Mouse (Mus musculus): ENCODE data around the gene Flg. TPM values are rescaled to one million over a fixed set of nuclear protein-coding genes. Genes with fewer than 3 reads are reported as not detected.

Gene Flg
- polyA plus RNA-seq (2015; fragmentation: Nextera tagmentation; extraction: Ambion mirVana), result 0.04 and 0.06 TPM in 2 replicates

DNA sequence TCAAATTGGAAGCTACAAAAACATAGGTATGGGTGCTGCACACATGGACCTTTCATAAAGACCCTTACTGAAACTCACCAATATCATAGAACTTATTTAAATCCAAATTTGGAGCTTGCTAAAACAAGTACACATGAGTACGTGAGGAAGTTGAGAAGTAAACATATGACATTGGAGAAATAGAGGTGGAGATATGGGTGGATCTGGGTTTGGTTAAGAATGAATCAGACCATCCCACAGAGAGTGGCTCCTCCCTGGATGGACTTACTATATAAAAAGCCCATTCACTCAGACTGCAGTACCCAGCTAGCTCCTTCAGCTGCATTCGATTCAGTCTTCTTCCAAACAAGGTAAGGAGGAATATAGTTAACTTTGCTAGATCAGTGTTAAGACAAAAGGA lies at the start of gene Flg:
Gene Flg, plus strand, starts transcription at position 301 of the 400 bp plus-strand sequence.
- no peak for ATAC-seq (replicated peaks; ENCODE audit: low FRiP score)
- no peaks in the 10 kb centered on the region for H3K36me3 ChIP-seq
- WGBS, result 88% methylated on average over 2 of the region's 2 CpGs
- no peak within 1 kb of the TSS for H3K27ac ChIP-seq
- no peak within 1 kb of the TSS for H3K9ac ChIP-seq
- no peaks in the 10 kb centered on the region for H3K4me1 ChIP-seq
- no peaks in the 10 kb centered on the region for H3K27me3 ChIP-seq
- H3K4me2 ChIP-seq, result no peak within 1 kb of the TSS
- H3K9me3 ChIP-seq (replicated peaks), result no peaks in the 10 kb centered on the region
- H3K4me3 ChIP-seq (replicated peaks), result no peak within 1 kb of the TSS

DNA sequence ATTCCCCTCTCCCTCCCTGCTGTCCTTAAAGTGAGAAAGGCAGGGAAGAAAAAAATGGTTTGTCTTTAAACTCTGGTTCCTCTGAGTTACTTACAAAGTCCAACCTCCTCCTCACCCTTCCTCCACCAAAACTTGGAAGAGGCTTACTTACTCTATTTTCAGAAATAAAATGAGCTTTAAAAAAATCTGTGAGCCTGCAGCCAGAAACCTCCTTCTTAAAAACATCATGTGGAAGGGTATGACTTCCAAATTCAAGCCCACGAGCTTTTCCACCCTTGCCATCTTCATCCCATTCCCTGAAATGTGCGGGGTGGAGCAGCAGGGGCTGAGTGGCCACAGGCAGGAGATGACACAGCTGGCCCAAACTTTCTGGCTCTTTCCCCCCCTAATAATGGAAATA lies 24.2 kb downstream of the Flg start:
- Histone ChIP-seq H3K27ac (no peak overlapping the region), H3K27me3 (no peaks in the 10 kb centered on the region), H3K36me3 (no peaks in the 10 kb centered on the region), H3K9me3 (replicated peaks) (no peaks in the 10 kb centered on the region), H3K4me3 (replicated peaks) (no peak overlapping the region), H3K4me2 (no peak overlapping the region), H3K9ac (no peak overlapping the region), H3K4me1 (no peaks in the 10 kb centered on the region)
- ATAC-seq (replicated peaks; ENCODE audit: low FRiP score), result no peak
- WGBS, result 74% methylated on average over 2 of the region's 2 CpGs

DNA sequence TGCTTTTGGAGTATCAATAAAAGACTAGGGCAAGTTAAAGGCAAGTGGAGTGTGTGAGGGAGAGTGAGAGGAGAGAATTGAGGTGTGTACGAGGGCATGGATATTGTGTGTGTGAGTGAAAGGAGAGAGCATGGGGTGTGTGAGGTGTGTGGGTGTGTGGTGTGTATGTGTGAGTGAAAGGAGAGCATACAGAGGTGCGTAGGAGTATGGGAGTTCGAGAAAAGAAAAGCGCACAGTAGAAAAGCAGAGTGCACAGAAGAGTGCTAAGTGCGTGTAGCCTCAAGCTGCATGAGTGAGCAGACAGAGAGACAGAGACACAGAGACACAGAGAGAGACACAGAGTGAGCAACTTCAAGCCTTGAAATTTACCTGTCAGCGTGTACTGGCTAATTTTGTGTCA lies 26.5 kb downstream of the Flg start:
- Histone ChIP-seq H3K9ac (no peak overlapping the region), H3K4me2 (no peak overlapping the region), H3K9me3 (replicated peaks) (no peaks in the 10 kb centered on the region), H3K4me3 (replicated peaks) (no peak overlapping the region), H3K4me1 (no peaks in the 10 kb centered on the region), H3K27ac (no peak overlapping the region), H3K27me3 (no peaks in the 10 kb centered on the region), H3K36me3 (no peaks in the 10 kb centered on the region)
- ATAC-seq (replicated peaks; ENCODE audit: low FRiP score), result no peak
- 77% methylated on average over 6 of the region's 6 CpGs for WGBS

DNA sequence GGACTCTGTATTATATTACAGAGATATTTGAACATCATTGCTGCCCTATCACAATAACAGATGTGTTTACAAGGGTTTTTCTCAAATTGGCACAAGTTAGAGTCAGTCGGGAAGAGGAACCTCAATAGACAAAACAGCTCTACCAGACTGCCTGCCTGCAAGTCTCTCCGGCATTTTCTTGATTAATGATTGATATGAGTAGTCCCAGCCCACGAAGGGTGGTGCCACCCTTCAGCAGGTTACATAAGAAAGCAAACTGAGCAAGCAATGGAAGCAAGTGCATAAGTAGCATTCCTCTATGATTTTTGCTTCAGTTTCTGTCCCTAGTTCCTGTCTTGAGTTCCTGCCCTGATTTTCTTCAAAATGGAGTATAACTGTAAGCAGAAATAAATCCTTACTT lies 28.6 kb downstream of the Flg start:
- WGBS, result 59% methylated on average over 3 of the region's 3 CpGs

DNA sequence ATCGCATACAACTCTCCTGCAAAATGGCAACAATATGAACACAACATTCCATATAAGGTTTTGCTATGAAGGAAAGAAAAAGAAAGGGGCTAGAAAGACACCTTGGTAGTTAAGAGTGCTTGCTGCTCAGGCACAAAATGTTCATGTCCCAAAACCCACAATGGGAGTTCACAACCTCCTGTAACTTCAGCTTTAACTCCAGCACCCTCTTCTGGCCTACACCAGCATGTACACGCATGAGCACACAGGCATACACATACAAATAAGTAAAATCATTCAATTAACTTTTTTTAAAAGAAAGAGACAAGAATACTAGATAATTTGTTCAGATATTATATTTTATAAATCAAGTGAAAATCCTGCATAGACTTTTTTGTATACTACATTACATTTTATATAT lies 32.8 kb downstream of the Flg start:
- Histone ChIP-seq H3K9ac (no peak overlapping the region), H3K27ac (no peak overlapping the region), H3K4me1 (no peaks in the 10 kb centered on the region), H3K4me2 (no peak overlapping the region), H3K4me3 (replicated peaks) (no peak overlapping the region), H3K36me3 (no peaks in the 10 kb centered on the region), H3K9me3 (replicated peaks) (no peaks in the 10 kb centered on the region), H3K27me3 (no peaks in the 10 kb centered on the region)
- no peak for ATAC-seq (replicated peaks; ENCODE audit: low FRiP score)
- 80% methylated on average over 2 of the region's 2 CpGs for WGBS

More for the DNA sequence above, 28.6 kb downstream of the Flg start:
- no peak overlapping the region for H3K27ac ChIP-seq
- no peak overlapping the region for H3K9ac ChIP-seq
- no peaks in the 10 kb centered on the region for H3K36me3 ChIP-seq
- no peak overlapping the region for H3K4me3 ChIP-seq (replicated peaks)
- H3K4me1 ChIP-seq, result no peaks in the 10 kb centered on the region
- no peak overlapping the region for H3K4me2 ChIP-seq
- ATAC-seq (replicated peaks; ENCODE audit: low FRiP score), result no peak
- no peaks in the 10 kb centered on the region for H3K27me3 ChIP-seq
- no peaks in the 10 kb centered on the region for H3K9me3 ChIP-seq (replicated peaks)

DNA sequence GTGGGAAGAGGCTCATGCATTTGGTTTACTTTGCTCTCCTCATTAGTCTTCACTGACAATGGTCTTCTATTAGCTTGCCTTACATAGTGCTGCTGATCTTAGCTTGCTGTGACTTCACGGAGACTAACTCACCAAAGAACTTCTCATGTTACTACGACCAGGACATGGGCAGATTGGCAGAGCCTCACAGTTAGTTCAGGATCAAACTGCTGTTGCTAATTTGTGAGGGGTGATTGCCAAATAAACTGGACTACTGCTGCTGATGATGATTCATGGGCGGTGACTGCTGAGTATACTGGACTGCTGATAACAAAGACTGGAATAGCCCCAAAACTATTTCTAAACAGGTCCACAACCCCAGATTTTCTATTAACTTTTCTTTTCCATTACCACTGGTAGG lies 38.0 kb downstream of the Flg start:
- no peaks in the 10 kb centered on the region for H3K4me1 ChIP-seq
- H3K4me3 ChIP-seq (replicated peaks), result no peak overlapping the region
- no peak overlapping the region for H3K4me2 ChIP-seq
- H3K27ac ChIP-seq, result no peak overlapping the region
- no peaks in the 10 kb centered on the region for H3K27me3 ChIP-seq
- WGBS, result 58% methylated on average over 3 of the region's 3 CpGs
- no peak for ATAC-seq (replicated peaks; ENCODE audit: low FRiP score)
- H3K9me3 ChIP-seq (replicated peaks), result no peaks in the 10 kb centered on the region
- H3K9ac ChIP-seq, result no peak overlapping the region
- no peaks in the 10 kb centered on the region for H3K36me3 ChIP-seq

DNA sequence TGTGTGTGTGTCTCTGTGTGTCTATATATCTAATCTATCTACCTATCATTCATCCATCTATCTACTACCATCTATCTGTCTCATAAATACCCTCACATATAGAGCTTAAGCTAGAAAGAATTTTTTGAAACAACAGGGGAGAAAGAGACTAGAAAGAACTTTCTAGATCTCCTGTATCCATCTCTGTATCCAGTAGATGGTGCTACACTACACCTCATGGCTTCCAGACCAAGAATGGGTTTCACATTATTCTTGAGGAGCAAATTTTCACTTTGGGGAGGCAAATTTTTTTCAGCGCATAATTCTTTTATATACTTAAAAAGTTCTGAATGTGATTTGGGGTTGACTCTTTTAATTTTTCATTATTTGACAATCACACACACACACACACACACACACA lies 41.1 kb downstream of the Flg start:
- Histone ChIP-seq H3K4me2 (no peak overlapping the region), H3K9me3 (replicated peaks) (no peaks in the 10 kb centered on the region), H3K36me3 (no peaks in the 10 kb centered on the region), H3K9ac (no peak overlapping the region), H3K4me3 (replicated peaks) (no peak overlapping the region), H3K27ac (no peak overlapping the region), H3K4me1 (no peaks in the 10 kb centered on the region), H3K27me3 (no peaks in the 10 kb centered on the region)
- ATAC-seq (replicated peaks; ENCODE audit: low FRiP score), result no peak
- whole genome bisulfite sequencing, result 100% methylated on average over 1 of the region's 1 CpGs

DNA sequence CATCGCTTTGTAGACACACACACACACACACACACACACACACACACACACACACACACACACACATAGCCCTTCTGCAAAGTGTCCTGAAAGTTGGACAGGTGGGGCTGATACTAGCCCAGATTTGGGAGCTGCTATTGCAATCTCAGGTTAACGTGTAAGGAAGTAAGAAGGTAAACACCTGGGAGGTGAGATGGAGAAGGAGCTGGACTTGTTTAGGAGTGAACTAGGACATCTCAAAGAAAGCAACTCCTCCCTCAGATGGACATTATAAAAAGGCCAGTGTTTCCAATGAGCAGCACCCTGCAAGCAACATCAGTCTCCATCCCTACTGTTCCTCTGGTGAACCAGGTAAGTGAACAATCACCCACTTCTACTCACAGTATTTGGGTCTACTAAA lies 46.1 kb downstream of the Flg start, which contains the start of gene Hrnr:
Gene Hrnr, plus strand, starts transcription at position 301 of the 400 bp plus-strand sequence.
- WGBS, result 77% methylated on average over 2 of the region's 2 CpGs
- Histone ChIP-seq H3K4me2 (no peak within 1 kb of the TSS), H3K9ac (no peak within 1 kb of the TSS), H3K4me3 (replicated peaks) (no peak within 1 kb of the TSS), H3K36me3 (no peaks in the 10 kb centered on the region), H3K27ac (no peak within 1 kb of the TSS), H3K9me3 (replicated peaks) (no peaks in the 10 kb centered on the region), H3K27me3 (no peaks in the 10 kb centered on the region), H3K4me1 (no peaks in the 10 kb centered on the region)
- no peak for ATAC-seq (replicated peaks; ENCODE audit: low FRiP score)

DNA sequence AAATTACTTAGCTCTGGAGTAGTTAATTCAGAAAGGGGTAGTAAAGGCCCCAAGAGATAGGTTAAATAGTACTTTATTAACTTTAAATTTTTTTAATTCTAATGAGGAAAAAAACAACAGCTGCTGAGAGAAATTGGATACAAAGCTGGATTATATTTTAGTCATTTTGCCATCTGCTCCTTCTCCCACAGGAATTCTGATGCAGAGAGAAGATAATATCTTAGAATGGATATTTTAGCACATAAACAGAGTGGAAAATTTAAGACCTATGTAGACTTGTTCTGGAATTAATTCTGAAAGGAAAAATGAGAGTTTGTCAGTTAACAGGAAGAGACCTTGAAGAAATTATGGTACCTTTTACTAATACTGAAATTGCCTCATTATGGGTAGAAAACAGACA lies 64.4 kb downstream of the Flg start:
- Histone ChIP-seq H3K4me1 (no peaks in the 10 kb centered on the region), H3K27ac (no peak overlapping the region), H3K9me3 (replicated peaks) (no peaks in the 10 kb centered on the region), H3K4me3 (replicated peaks) (no peak overlapping the region), H3K4me2 (no peak overlapping the region), H3K9ac (no peak overlapping the region), H3K27me3 (no peaks in the 10 kb centered on the region), H3K36me3 (no peaks in the 10 kb centered on the region)
- no peak for ATAC-seq (replicated peaks; ENCODE audit: low FRiP score)

DNA sequence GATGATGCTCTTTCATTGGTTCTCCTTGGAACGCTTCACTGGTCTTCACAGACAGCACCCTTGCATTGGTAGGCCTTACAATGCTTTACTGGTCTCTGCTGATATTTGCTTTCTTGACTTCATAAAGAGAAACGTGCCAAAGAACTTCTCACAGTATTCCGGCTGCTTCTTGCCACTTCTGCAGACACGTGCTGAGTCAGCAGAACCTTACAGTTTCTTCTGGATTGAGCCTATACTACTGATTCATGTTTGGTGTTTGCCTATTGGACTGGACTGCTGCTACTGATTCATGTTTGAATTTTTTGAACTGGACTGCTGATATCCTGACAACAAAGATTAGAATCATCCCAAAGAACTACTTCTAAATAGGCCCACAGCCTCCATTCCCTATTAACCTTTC lies 66.7 kb downstream of the Flg start:
- H3K4me1 ChIP-seq, result no peaks in the 10 kb centered on the region
- no peak overlapping the region for H3K4me3 ChIP-seq (replicated peaks)
- no peaks in the 10 kb centered on the region for H3K27me3 ChIP-seq
- 86% methylated on average over 4 of the region's 4 CpGs for WGBS
- no peaks in the 10 kb centered on the region for H3K9me3 ChIP-seq (replicated peaks)
- H3K27ac ChIP-seq, result no peak overlapping the region
- H3K36me3 ChIP-seq, result no peaks in the 10 kb centered on the region
- no peak overlapping the region for H3K9ac ChIP-seq
- no peak overlapping the region for H3K4me2 ChIP-seq
- ATAC-seq (replicated peaks; ENCODE audit: low FRiP score), result no peak

Other genes with a start within 250 kb of the Flg start
- 0.22 TPM in 1 of 2 replicates, not detected in the other for gene Gm4858, start 204.7 kb upstream of the Flg start, polyA plus RNA-seq (2015; fragmentation: Nextera tagmentation; extraction: Ambion mirVana)
- gene Crnn, start 128.7 kb upstream of the Flg start, polyA plus RNA-seq (2015; fragmentation: Nextera tagmentation; extraction: Ambion mirVana), result 0.10 TPM in 1 of 2 replicates, not detected in the other
- gene Flg2, start 76.2 kb upstream of the Flg start, polyA plus RNA-seq (2015; fragmentation: Nextera tagmentation; extraction: Ambion mirVana), result not detected in 2 replicates
- gene Hrnr, start 46.2 kb downstream of the Flg start, polyA plus RNA-seq (2015; fragmentation: Nextera tagmentation; extraction: Ambion mirVana), result 0.01 and 0.48 TPM in 2 replicates
- gene Rptn, start 120.2 kb downstream of the Flg start, polyA plus RNA-seq (2015; fragmentation: Nextera tagmentation; extraction: Ambion mirVana), result not detected in 2 replicates
- 4.0 and 5.0 TPM in 2 replicates for gene Tchh, start 168.8 kb downstream of the Flg start, polyA plus RNA-seq (2015; fragmentation: Nextera tagmentation; extraction: Ambion mirVana)
- gene Tchhl1, start 195.2 kb downstream of the Flg start, polyA plus RNA-seq (2015; fragmentation: Nextera tagmentation; extraction: Ambion mirVana), result 0.15 and 0.38 TPM in 2 replicates
- 1,358 and 1,377 TPM in 2 replicates for gene S100a11, start 247.0 kb downstream of the Flg start, polyA plus RNA-seq (2015; fragmentation: Nextera tagmentation; extraction: Ambion mirVana)

All from kidney, embryonic 15.5 days (tissue).